Mouse (Mus musculus): ENCODE data around the gene Cracr2a.

Cracr2a gene

DNA sequence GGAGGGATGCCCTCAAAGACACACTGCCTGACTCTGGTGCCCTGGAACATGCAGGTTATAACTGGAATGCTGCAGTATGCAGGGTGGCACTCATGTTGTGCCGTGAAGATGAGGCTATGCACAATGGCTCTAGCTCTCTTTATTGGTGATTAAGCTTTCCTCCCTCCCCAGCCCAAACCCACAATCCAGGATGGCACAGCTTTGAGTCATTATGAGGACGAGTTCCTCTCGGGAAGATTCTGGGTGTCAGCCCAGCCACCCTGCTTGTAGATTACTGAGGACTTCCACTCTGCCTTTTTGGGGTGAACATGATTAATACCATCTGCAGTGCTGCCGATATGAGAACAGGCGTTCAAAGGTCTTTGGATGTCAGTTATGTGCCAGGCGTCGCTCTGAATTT, 132.5 kb downstream of the Cracr2a start:
- DNase-seq, result no peak

DNA sequence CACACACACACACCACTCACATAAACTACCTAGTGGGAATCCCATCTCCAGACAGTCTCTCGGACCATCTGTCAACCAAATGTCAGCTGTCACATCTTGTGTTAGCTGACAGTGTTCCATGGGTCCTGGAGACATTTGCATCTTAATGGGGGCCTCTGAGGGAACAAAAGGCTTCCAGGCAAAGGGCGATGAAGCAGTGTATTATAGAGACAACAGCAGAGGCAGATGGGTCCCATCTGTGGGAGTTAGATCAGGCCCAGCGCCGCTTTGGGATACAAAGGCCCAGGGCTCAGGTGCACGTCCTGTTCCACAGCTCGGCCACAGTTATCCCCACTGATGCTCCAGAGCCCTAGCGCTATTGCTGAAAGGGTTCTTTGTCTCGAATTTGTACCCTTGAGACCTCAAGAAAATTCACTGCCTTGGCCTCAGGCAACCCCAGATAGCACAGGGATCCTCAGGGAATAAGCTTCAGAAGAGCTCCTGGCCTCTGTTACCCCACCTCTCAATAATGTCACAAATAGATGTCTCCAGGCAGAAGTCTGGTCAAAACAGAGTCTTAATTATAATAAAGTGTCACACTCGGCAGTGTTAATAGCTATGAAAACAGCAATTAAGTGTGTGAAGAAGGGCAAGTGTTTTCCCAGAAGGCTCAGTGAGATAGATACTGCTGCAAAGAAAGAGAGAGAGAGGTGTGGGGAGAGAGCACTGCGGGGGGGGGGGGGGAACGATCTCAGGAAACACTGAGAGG, 140.1 kb downstream of the Cracr2a start:
- DNase-seq, result no peak

DNA sequence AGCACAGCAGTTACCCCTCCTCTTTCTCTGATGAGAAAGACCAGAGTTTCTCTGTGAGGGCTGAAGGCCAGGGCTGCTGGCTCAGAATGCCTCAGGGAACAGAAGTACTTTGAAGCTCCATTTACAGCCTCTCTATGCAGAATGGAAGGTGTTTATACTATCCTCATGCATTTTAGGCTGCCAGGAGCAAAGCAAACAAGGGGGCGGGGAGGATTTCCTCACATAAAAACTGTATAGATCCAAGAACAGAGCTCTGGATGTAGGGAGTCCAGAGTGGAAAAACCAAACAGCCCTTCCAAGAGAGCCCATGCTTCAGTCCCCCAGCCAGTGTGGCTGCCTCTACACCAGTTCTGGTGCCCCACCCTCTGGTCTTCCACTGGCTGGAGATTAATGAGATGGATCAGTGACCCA, 147.1 kb downstream of the Cracr2a start:
- DNase-seq, result no peak

DNA sequence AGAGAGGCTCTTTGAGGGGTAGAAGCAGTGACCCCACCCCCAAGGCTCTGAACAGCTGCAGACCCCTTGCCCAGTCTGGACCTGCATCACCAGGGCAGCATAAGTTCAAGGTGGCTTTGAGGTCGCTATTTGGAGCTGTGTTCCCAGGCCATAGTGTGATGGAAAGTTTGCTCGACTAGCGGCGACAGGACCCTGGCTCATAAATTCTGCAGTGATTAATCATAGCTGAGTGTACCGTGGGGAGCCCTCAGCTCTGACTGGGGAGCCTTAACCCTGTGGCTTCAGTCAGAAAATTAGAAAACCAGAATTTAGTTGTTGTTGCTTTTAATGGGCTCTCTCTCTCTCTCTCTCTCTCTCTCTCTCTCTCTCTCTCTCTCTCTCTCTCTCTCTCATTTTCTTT, 153.8 kb downstream of the Cracr2a start:
- no peak for DNase-seq

DNA sequence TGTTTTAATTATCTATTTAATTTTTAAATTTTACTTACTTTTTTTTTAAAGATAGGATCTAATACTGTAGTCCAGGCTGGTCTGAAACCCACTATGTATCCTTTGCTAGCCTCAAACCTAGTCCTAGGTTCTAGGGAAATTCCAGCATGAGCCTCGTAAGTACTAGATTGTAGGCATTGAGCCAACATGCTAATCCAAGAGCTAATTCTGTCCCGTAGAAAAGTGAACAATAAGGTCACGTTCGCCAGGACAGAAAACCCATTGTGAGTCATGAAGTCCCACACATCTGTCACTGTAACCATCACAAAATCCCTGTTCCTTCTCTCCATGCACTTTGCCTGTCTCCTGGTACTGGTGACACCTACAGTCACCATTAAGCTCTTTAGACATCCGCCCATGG, 154.3 kb downstream of the Cracr2a start:
- no peak for DNase-seq

DNA sequence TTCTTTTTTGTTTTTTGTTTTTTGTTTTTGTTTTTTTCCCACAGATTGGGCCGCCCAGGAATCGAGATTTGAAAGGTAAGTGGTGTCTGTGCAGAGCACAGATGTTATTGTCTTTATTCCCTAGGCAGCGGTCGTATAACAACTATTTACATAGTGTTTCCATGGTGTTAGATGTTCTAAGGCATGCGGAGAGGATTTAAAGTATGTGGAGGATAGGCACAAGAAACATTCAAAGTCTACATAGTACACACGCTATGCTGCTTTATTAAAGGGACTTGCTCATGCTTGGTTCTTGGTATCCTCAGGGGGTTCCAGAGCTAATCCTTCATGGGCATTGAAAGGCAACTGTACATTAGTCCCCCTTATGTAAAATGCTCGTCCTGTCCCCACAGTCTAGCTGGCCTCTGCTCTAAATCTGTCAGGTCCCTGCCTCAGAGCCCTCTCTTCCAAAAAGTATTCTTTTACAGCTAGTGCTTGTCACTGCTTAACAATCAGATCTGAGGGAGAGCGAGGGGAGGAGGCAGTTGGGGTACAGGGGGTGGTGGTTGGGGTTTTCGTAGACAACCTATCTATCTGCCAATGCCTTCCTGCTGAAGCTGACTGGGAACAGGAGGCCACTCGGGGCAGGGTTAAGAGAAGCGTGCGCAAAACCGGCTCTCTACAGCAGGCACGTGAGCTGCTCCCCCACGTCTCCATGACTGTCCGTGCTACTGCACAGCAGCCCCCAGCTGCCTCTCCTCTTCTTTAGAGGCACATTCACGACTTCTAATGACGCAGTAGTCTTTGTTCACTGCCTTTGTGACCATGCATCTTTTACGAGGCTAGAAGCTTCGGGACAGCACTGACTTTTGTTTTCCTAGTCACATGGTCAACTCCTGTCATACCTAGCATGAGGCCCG, 156.3 kb downstream of the Cracr2a start:
- no peak for DNase-seq

DNA sequence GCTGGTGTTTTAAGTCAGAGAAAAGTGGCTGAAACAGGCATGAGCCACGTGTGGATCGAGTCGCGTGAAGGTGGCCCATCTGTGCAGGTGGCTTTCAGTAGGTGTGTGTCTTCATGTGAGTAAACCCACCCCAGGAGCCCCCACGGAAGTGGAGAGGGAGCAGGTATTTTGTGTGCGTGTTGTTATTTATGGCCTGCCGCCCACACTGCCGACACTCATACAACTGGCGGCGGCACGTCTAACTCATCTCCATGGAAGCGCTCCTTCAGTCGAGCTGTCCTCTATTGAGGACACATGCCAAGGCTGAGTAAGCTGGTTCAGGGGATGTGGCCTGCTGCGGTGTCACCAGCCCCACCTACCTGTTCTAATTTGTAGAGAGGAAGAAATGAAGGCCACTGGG, 158.7 kb downstream of the Cracr2a start:
- no peak for DNase-seq

DNA sequence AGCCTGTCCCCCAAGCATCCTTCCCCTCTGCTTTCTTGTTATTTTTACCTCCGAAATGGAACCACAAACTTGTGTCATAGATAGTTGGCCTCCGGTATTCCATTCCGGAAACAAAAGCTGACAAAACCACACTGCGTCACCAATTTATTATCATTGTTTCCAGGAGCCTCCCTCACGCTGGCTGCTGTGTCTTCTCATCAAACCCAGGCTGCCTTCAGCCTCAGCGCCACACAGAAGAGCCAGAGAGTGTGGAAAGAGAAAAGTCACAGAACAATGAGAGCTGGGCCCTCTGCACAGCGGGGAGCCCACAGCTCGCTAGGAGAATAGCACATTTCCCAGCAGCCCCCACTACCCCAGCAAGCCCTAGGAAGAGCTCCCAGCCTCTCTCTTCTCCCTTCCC, 162.0 kb downstream of the Cracr2a start:
- no peak for DNase-seq
